Mouse (Mus musculus): ENCODE results near the gene Reep1.

The Reep1 gene

GRCm38 (mm10) chr6:71707511-71708501, at the start of gene Reep1:
TSS of gene Reep1 (plus strand) at chr6:71707561.
- peak; percentile 72 for DNase-seq

GRCm38 (mm10) chr6:71658290-71658689, 49.1 kb upstream of the Reep1 start:
- DNase-seq, result no peak

DNA sequence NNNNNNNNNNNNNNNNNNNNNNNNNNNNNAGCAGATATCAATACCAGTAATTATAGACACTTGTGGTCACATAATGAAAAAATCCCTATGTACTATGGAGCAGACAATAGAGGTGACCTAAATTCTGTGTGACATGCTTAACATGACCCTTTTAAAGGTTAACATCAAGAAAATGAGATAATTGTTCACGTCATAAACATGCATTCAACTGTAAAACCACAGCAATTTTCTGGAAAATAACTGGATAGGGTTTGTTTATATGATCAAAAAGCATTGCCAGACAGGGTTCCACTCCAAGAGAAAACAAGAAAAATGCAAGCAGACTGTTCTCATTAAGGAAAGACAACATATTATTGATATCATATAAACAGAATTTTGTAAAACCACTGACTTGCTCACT, 42.9 kb upstream of the Reep1 start:
- DNase-seq, result no peak

- DNase-seq, result no peak
Measured at GRCm38 (mm10) chr6:71673166-71673565, 34.2 kb upstream of the Reep1 start.

DNA sequence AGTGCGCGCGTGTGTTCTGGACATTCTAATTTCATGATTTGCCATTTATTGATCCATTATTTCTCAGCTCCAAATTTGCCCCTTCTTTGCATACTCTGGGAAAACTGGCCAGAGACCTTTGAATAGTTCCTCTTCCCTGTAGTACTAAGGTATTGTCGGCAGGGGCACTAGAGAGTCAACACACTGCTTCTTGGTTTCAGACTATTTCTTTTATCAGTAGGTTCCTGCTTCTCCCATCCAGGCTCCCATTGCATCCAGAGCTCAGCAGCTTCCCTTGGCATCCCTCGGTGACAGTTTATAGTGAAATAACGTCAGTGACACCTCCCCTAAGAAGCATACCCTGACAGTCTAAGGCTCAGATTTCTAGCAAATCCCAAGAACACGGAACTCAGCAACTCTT, 28.5 kb upstream of the Reep1 start:
- peak; percentile 7 for DNase-seq

- DNase-seq, result no peak
Measured at GRCm38 (mm10) chr6:71695150-71695549, 12.2 kb upstream of the Reep1 start.

- DNase-seq, result no peak
Measured at GRCm38 (mm10) chr6:71695599-71695998, 11.8 kb upstream of the Reep1 start.

GRCm38 (mm10) chr6:71706871-71707270, 490 bp upstream of the Reep1 start:
- DNase-seq, result no peak

DNA sequence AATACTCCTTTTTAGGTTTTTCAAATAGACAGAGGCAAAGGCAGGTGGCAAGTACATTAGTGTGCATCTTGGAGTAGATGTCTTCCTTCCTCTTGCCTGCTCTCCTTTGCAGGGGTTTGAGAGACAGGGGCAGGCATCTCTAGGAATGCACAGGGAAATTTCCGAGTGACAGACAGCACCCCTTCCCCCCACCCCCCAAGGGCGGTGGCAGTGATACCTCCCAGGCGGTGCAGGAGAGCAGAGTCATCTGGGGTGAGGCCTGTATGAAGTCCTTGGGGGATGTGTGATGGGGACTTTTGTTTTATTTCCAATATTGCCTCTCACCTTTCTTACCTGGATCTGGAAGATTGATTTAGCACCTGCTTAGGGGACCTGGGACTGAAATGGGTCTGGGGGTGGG, 1.2 kb downstream of the Reep1 start:
- no peak for DNase-seq

DNA sequence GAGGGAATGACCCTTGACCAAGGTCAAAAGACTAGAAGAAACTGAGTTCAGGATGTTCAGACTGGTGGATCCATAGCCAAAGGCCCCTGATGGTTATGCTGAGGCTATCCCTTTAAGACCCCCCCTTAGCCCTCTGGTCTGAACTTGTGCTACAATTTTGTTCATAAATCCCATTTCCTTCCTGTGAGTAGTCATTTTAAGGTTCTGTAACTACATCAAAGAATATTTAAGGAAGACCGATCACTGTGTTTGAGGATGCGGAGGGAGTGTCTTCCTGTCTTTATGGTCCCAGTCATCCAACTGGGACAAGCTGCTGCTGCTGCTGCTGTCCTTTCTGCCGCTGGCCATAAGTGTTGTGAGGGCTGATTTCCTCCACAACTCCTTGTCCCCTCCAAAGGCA, 3.0 kb downstream of the Reep1 start:
- DNase-seq, result no peak

- DNase-seq, result no peak
Measured at GRCm38 (mm10) chr6:71711201-71711600, 3.8 kb downstream of the Reep1 start.

DNA sequence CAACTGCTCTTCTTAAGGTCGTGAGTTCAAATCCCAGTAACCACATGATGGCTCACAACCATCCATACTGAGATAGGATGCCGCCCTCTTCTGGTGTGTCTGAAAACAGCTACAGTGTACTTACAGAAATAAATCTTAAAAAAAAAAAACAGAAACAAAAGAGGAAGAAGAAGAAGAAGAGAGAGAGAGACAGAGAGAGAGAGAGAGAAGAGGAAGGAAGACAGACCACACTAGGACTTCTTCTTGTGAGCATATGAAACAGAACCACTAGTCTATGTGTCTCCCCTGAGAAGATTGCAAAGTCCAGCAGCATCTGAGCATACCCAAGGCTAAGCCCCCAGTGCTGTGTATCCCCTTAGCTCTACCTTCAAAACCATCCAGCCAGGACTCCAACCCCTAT, 6.2 kb downstream of the Reep1 start:
- no peak for DNase-seq

DNA sequence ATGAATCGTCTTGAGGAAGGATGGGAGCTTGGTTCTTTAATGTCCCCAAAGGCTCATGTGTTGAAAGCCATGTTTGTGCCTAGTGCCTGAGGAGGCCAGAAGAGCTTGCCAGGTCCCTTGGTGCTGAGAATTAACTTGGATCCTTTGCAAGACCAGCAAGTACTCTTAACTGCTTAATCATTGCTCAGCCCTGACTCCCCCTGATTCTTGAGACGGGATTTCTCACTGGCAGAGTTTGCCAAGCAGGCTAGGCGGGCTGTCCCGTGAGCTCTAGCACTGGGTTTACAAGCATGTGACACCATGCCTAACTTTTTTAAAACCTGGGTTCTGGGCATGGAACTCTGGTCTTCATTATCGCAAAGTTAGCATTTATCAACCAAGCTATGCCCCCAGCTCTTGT, 7.6 kb downstream of the Reep1 start:
- DNase-seq, result no peak

DNA sequence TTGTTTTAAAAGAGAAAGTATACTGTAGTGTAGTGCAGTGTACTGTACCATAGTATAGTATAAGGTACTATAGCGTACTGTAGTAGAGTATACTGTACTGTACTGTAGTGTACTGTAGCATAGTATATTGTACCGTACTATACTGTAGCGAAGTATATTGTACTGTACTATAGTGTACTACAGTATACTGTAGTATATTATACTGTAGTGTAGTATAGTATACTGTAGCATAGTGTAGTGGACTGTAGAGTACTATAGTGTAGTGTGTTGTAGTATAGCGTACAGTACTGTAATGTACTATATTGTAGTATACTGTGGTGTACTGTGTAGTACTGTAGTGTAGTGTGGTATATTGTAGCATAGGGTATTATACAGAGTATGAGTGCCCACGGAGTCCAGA, 9.1 kb downstream of the Reep1 start:
- no peak for DNase-seq

DNA sequence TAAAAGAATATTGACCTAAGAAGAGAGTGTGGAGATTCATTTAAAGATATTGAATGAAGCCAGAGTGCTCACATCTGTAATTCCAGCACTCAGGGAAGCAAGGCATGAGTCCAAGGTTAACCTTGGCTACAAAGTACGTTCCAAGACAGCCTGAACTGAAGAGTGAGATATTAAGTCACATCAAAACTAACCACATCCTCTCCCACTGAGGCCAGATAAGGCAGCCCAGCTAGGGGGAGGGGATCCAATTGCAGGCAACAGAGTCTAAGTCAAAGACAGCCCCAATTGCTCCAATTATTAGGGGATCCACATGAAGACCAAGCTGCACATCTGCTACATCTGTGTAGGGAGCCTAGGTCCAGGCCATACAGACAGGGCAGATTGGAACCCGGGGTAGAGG, 11.0 kb downstream of the Reep1 start:
- DNase-seq, result no peak

DNA sequence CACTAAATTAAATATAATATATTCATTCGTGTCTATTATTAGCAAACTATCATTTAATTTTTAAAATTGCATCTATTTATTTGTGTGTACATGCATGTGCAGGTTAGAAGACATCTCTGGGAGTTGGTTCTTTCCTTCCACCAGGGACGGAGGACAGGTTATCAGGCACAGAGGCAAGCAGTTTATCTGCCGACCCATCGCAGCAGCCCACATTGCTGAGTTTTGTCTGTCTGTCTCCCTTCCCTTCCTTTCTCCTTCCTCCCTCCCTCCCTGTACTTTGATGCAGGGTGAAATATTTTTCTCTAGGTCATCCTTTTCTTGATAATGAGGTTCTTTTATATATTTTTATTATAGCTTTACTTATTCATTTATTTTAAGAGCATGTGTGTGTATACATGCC, 11.9 kb downstream of the Reep1 start:
- DNase-seq, result no peak

DNA sequence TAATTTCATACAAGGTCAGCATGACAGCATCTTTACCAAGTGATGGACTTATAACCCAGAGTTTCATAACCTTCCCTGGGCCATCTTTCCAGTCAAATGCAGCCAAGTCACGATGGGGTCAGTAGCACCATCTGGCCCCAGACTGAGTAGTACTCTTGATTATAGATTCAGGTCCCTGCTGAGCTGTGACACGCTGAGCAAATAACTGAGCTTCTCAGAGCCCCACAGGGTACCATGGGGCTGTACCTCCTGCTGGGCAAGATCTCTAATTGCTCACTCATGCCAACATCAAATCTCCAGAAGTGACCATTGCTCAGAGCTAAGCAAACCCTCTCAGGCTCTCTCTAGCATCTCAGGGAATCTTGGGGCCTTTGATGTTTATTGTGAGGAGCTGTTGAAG, 15.6 kb downstream of the Reep1 start:
- DNase-seq, result peak; percentile 56

GRCm38 (mm10) chr6:71723555-71723954, 16.2 kb downstream of the Reep1 start:
- DNase-seq, result peak; percentile 53

DNA sequence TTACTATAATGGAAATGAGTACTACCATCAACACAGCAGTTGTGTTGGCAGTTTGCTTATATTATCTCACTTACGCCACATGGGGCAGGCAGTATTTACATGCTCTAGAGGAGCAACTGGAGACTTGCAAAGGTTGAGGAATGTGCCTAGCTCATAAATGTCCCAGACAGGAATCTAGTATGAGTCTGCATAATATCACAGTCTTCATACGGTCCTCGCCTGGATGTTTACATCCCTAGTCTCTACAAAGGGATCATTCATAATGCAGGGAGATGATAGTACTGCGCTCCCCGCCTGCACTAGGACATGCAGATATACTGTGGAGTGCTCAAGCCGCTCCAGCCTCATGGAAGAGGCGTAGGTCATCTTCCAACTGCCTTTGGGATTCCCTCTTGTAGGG, 19.3 kb downstream of the Reep1 start:
- DNase-seq, result no peak

GRCm38 (mm10) chr6:71728306-71728705, 20.9 kb downstream of the Reep1 start:
- DNase-seq, result peak; percentile 55

DNA sequence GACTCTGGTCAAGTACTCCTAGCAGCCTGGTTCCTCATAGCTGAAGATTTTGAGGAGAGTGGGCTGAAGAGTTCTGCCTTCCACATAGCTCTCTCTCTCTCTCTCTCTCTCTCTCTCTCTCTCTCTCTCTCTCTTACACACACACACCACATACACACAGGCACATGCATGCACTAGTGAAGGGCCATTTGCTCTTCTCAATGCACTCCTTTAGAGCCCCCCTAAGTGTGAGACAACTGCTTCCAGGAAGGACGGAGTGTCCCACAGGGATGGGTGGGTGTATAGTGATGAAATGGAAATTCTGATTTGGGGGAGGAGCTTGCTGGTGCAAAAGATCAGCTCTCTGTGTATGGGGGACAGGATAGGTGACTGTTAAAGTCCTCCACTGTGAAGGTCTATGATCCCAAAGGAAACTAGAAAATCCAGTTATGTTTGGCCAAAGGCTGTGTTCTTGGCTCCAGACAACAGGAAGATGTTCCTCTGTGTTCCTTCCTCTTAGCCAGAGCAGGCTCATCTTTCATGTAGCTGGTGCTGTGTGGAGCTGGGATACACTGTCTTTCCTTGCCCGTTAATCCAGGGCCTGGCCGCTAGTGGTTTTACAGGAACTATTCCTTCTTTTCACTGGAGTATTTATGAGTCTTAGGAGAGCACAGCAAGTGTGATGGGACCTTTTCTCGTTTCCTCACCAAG, 27.7 kb downstream of the Reep1 start:
- no peak for DNase-seq

- no peak for DNase-seq
Measured at GRCm38 (mm10) chr6:71735600-71736010, 28.2 kb downstream of the Reep1 start.

DNA sequence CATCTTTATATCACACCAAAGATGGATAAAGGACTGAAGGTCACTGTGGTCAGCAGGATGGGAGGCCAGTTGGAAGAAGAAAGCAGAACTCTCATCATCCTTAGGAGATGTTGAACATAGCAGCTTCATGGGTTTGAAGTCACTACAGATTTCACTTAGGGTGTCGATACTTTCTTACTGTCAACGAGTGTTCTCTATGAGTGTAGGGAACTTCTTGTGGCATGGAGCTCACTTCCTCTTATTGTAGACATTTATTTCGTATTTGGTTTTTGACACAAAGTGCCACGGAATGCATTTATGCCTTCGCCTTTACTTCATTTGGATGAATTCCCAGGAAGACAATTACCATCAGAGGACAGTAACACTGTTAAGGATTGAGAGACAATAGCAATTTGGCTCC, 28.7 kb downstream of the Reep1 start:
- no peak for DNase-seq

DNA sequence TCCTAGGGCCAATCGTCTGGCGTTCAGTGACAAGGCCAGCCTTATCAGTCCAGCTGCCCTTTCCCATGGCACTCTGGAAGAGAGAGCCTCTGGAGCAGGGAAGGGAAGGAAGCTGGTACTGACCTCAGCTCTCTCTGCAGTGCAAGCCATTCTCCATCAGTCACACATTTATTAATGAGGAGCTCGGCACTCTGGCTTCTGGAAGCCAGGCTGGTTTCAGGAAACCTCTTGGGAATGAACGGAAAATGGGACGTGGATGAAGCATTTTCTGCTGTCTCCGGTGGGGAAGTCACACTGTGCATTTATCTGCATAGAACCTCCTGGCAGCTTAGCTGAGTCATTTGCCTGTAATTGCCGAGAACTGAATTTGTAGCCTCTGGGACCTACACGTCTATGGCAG, 29.8 kb downstream of the Reep1 start:
- DNase-seq, result no peak

All from cerebellum, adult 9-10 months (tissue).